Mouse (Mus musculus) megakaryocyte, embryonic 14.5 days (primary cell): Measurements from ENCODE around the gene Frem1.

ENCODE experiments used
- FLI1 ChIP-seq: IDR thresholded peaks from 2 replicates; pipeline ENCODE4 v1.6.1; 2012; ENCODE audit warnings: low read length, inconsistent platforms, mixed read lengths
- GATA1 ChIP-seq: IDR thresholded peaks from 3 replicates; pipeline ENCODE4 v1.6.1; 2012; ENCODE audit warnings: mixed read lengths, low read length, inconsistent platforms, borderline replicate concordance

DNA sequence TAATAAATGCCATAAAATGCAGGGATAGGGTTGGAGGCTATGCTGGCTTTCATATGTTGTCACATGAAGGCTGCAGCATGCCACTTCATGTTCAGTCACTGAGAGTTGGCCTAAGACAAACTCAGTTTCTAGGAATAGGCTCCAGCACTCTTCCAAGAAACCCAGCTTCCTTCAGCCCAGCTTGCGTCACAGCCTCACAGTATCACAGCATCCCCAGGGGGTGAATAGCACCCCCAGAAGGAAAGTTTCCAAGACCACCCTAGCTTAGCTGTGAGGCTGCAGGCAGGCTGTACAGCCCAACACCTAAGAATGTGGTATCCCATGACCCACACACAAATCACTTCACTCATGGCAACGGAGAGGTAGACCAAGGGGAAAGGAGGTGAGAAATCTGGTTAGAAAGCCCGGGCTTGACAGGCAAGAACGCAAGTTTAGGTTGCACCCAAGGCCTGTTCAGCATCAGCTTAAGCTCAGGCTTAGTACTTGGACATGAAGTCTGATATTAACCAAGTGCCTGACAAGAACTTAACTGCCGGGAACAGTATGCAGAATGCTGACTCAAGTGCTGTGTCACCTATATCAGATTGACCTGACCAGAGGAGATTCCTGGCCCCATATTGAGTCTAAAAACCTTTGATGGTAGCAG is 1.9 kb downstream of the Frem1 start:
- TF ChIP-seq GATA1 (no peak), FLI1 (no peak)
